In genomic region chr16:91898850-91899848, GRCm38 (mm10) we compare ENCODE assay signal across 10 mouse cellular contexts.
DNase-seq lines count a peak whose midpoint lies in the region; ATAC-seq and TF ChIP-seq lines count a peak whose summit lies in the region.
"Had no signal": no experiment of that assay in that cellular context is flagged by ENCODE, and none has a peak within 500 bp of the region (broad histone marks: within the 10 kb centered on the region; RNA-seq: fewer than 3 reads in every experiment).

No protein-coding gene starts in this region.

- no peak for TF ChIP-seq CTCF in midbrain, postnatal 0 days (IDR thresholded peaks at IDR 0.05)

- no peaks in the 10 kb centered on the region for H3K27me3 ChIP-seq in midbrain, postnatal 0 days (ENCODE audit: insufficient read depth, low read length)
- H3K27me3 ChIP-seq in liver, embryonic 12.5 days (replicated peaks), result peaks cover 35% of the 10 kb centered on the region
- H3K27me3 ChIP-seq: stomach, embryonic 15.5 days had no signal

- H3K9ac ChIP-seq in midbrain, postnatal 0 days (replicated peaks; ENCODE audit: low read length, poor library complexity, severe bottlenecking), result no peak overlapping the region
- H3K9ac ChIP-seq in liver, embryonic 12.5 days, result no peak overlapping the region
- H3K9ac ChIP-seq: stomach, embryonic 15.5 days had no signal

- H3K9me3 ChIP-seq in midbrain, postnatal 0 days (ENCODE audit: low read length), result no peaks in the 10 kb centered on the region
- H3K9me3 ChIP-seq in liver, embryonic 12.5 days (replicated peaks), result no peaks in the 10 kb centered on the region
- H3K9me3 ChIP-seq: stomach, embryonic 15.5 days had no signal

- H3K36me3 ChIP-seq in midbrain, postnatal 0 days (ENCODE audit: insufficient read depth, low read length), result peaks cover 27% of the 10 kb centered on the region
- no peaks in the 10 kb centered on the region for H3K36me3 ChIP-seq in liver, embryonic 12.5 days
- H3K36me3 ChIP-seq: stomach, embryonic 15.5 days had no signal

- H3K4me3 ChIP-seq in midbrain, postnatal 0 days (ENCODE audit: low read depth, low read length), result no peak overlapping the region
- no peak overlapping the region for H3K4me3 ChIP-seq in liver, embryonic 12.5 days
- H3K4me3 ChIP-seq: stomach, embryonic 15.5 days had no signal

- no peak overlapping the region for H3K27ac ChIP-seq in midbrain, postnatal 0 days (ENCODE audit: low read depth, low read length)
- H3K27ac ChIP-seq in liver, embryonic 12.5 days, result no peak overlapping the region
- H3K27ac ChIP-seq: stomach, embryonic 15.5 days had no signal

- H3K4me1 ChIP-seq in midbrain, postnatal 0 days (ENCODE audit: insufficient read depth, low read length), result no peaks in the 10 kb centered on the region
- no peaks in the 10 kb centered on the region for H3K4me1 ChIP-seq in liver, embryonic 12.5 days
- H3K4me1 ChIP-seq: stomach, embryonic 15.5 days had no signal

- peak; percentile 72 for DNase-seq in left cerebral cortex, postnatal 4 days
- DNase-seq in left cerebral cortex, adult 9 months (ENCODE audit: low spot score in 2 of 2), result no peak
- DNase-seq in cerebellum, adult 9-11 months, result peak; percentile 80
- peak; percentile 70 for DNase-seq in gastrocnemius, postnatal 25 days
- DNase-seq in midbrain, postnatal 0 days (ENCODE audit: low spot score), result peak; percentile 56
- no peak for DNase-seq in right cerebral cortex, postnatal 4 days
- DNase-seq in right cerebral cortex, postnatal 14 days, result no peak

- 51% methylated on average over 22 of the region's 22 CpGs for WGBS in midbrain, postnatal 0 days
- 52% methylated on average over 22 of the region's 22 CpGs for WGBS in liver, embryonic 12.5 days (ENCODE audit: insufficient replicate concordance)

- 0 out of 2 replicates have a peak, but pooled peaks have one; percentile 29 for ATAC-seq in midbrain, postnatal 0 days (ENCODE audit: low FRiP score)
- ATAC-seq in liver, embryonic 12.5 days, result no peak
- ATAC-seq: intestine, embryonic 16.5 days had no signal

- intact Hi-C loops in left cerebral cortex, postnatal 4 days (cut with DNase I), result no loop called here

- H3K4me2 ChIP-seq in midbrain, postnatal 0 days (ENCODE audit: low read depth, low read length, poor library complexity, severe bottlenecking), result no peak overlapping the region
- no peak overlapping the region for H3K4me2 ChIP-seq in liver, embryonic 12.5 days
- H3K4me2 ChIP-seq: stomach, embryonic 15.5 days had no signal

Comparison
In these comparisons a context has a peak if more than half of its experiments do, and no peak if none do; other contexts are left out.
1. DNase-seq: peak in left cerebral cortex, postnatal 4 days (single experiment), cerebellum, adult 9-11 months (single experiment), gastrocnemius, postnatal 25 days (single experiment) and midbrain, postnatal 0 days (single experiment); none in left cerebral cortex, adult 9 months (0 of 2), right cerebral cortex, postnatal 4 days (single experiment) and right cerebral cortex, postnatal 14 days (single experiment).